23 mouse cellular contexts compared by ENCODE assay signal in genomic region chr10:59860684-59861083, GRCm38 (mm10). TPM values are rescaled to one million over a fixed set of nuclear protein-coding genes. Genes with fewer than 3 reads are reported as not detected.
DNase-seq lines count a peak whose midpoint lies in the region; ATAC-seq and TF ChIP-seq lines count a peak whose summit lies in the region.
"Had no signal": no experiment of that assay in that cellular context is flagged by ENCODE, and none has a peak within 500 bp of the region (broad histone marks: within the 10 kb centered on the region; RNA-seq: fewer than 3 reads in every experiment).

No protein-coding gene starts in this region.

- peaks cover 85% of the 10 kb centered on the region for H3K4me1 ChIP-seq in megakaryocyte, embryonic 14.5 days
- no peaks in the 10 kb centered on the region for H3K4me1 ChIP-seq in stomach, postnatal 0 days (replicated peaks; ENCODE audit: control insufficient read depth, insufficient read depth)

- no peak for TF ChIP-seq CTCF in stomach, postnatal 0 days (IDR thresholded peaks at IDR 0.05; ENCODE audit: low read depth)

- TF ChIP-seq EP300 in stomach, postnatal 0 days (optimal IDR thresholded peaks at IDR 0.05): no peak

- H3K9ac ChIP-seq in stomach, postnatal 0 days (ENCODE audit: low read length): no peak overlapping the region
- H3K9ac ChIP-seq: forebrain, embryonic 13.5 days; heart, embryonic 13.5 days; hindbrain, embryonic 14.5 days had no signal

- 52% methylated on average over 9 of the region's 9 CpGs for WGBS in stomach, postnatal 0 days

- no peak overlapping the region for H3K27ac ChIP-seq in stomach, postnatal 0 days (replicated peaks)
- H3K27ac ChIP-seq: forebrain, embryonic 10.5 days; forebrain, embryonic 13.5 days; heart, adult 2 months; heart, embryonic 10.5 days; heart, embryonic 13.5 days; hindbrain, embryonic 14.5 days; hindbrain, postnatal 0 days had no signal

- H3K9me3 ChIP-seq in megakaryocyte, embryonic 14.5 days: no peaks in the 10 kb centered on the region
- H3K9me3 ChIP-seq in stomach, postnatal 0 days (ENCODE audit: control insufficient read depth, low read length): no peaks in the 10 kb centered on the region
- H3K9me3 ChIP-seq: forebrain, embryonic 10.5 days; forebrain, embryonic 13.5 days; heart, embryonic 10.5 days; heart, embryonic 13.5 days had no signal

- H3K4me3 ChIP-seq in megakaryocyte, embryonic 14.5 days (replicated peaks): peak overlapping the region; percentile 83
- no peak overlapping the region for H3K4me3 ChIP-seq in stomach, postnatal 0 days (ENCODE audit: low read depth, low read length)
- H3K4me3 ChIP-seq: forebrain, embryonic 10.5 days; forebrain, embryonic 13.5 days; heart, adult 2 months; heart, embryonic 10.5 days; heart, embryonic 13.5 days had no signal

- no peaks in the 10 kb centered on the region for H3K27me3 ChIP-seq in megakaryocyte, embryonic 14.5 days (replicated peaks)
- H3K27me3 ChIP-seq in stomach, postnatal 0 days (ENCODE audit: control insufficient read depth, insufficient read depth, low read length): no peaks in the 10 kb centered on the region
- H3K27me3 ChIP-seq: forebrain, embryonic 13.5 days; heart, embryonic 13.5 days had no signal

- H3K36me3 ChIP-seq in megakaryocyte, embryonic 14.5 days (replicated peaks; ENCODE audit: low read length): peaks cover 85% of the 10 kb centered on the region
- H3K36me3 ChIP-seq in stomach, postnatal 0 days (ENCODE audit: control insufficient read depth, insufficient read depth, low read length): peaks cover 3% of the 10 kb centered on the region; the same call in 1 of the 2 replicates
- H3K36me3 ChIP-seq: heart, embryonic 10.5 days had no signal

- ATAC-seq in megakaryocyte, adult 5-6 weeks (ENCODE audit: poor library complexity, severe bottlenecking): no peak
- peak; percentile 59 for ATAC-seq in stomach, postnatal 0 days (ENCODE audit: low FRiP score, low TSS enrichment)
- ATAC-seq: CD4-positive, CD25-positive, alpha-beta regulatory T cell, adult 4 months; forebrain, embryonic 13.5 days; forebrain, embryonic 16.5 days; hindbrain, postnatal 0 days; inflammation-experienced regulatory T-cells, adult 6 months had no signal

- H3K4me2 ChIP-seq in stomach, postnatal 0 days (replicated peaks; ENCODE audit: low read depth): no peak overlapping the region
- H3K4me2 ChIP-seq: forebrain, embryonic 13.5 days; heart, embryonic 13.5 days; hindbrain, embryonic 14.5 days had no signal

- peak; percentile 46 for DNase-seq in adrenal gland, postnatal 14 days
- DNase-seq in adrenal gland, adult 18-20 months (ENCODE audit: low spot score in 2 of 2): no peak
- DNase-seq in stomach, postnatal 0 days (ENCODE audit: low spot score): peak; percentile 51
- DNase-seq in layer of hippocampus, adult 8-10 months (ENCODE audit: low spot score in 2 of 2): no peak
- DNase-seq: cerebellum, adult 18-20 months; cerebellum, adult 9-10 months; cerebellum, postnatal 14 days; gastrocnemius, postnatal 10 days; gastrocnemius, postnatal 36 days; heart, adult 2 months; heart, postnatal 14 days; heart, postnatal 4 days had no signal

RNA-seq across cellular contexts. Expression of gene Dnajb12, which starts 18.7 kb away (rescaled TPM):
- 49.5 and 50.6 TPM in 2 replicates for total RNA-seq in adrenal gland, postnatal 14 days (2021)
- 10 to 100 TPM; 43.8 to 55.0 TPM for total RNA-seq in adrenal gland, adult 18-20 months (2021)
- 68.2 and 87.1 TPM in 2 replicates for polyA plus RNA-seq in megakaryocyte, embryonic 14.5 days (2012; ENCODE audit: insufficient read depth, low replicate concordance)
- 21.9 and 26.0 TPM in 2 replicates for total RNA-seq in megakaryocyte, adult 5-6 weeks (2015)
- 17.3 and 18.5 TPM in 2 replicates for total RNA-seq in megakaryocyte, adult 5-6 weeks (2017)
- polyA plus RNA-seq in stomach, postnatal 0 days (2015; fragmentation: Nextera tagmentation; extraction: Ambion mirVana): 17.4 and 19.0 TPM in 2 replicates
- total RNA-seq in layer of hippocampus, adult 8-10 months (2022): 10 to 100 TPM; 51.1 to 55.4 (median 52.6) TPM

Comparison
In these comparisons a context has a peak if more than half of its experiments do, and no peak if none do; other contexts are left out.
1. DNase-seq: peak in adrenal gland, postnatal 14 days (single experiment) and stomach, postnatal 0 days (single experiment); none in adrenal gland, adult 18-20 months (0 of 2) and layer of hippocampus, adult 8-10 months (0 of 2).